Mouse (Mus musculus): Measurements from ENCODE around the gene Gm5622. TPM values are rescaled to one million over a fixed set of nuclear protein-coding genes. Genes with fewer than 3 reads are reported as not detected.
A peak's percentile ranks its signal among the peaks of the same experiment; 100 is the strongest.
"Not testable (repeated sequence)": the region's sequence is repeated elsewhere in the genome, so short reads cannot be mapped to it uniquely, and the experiment has no call there.

The Gm5622 gene
- total RNA-seq (2014; fragmentation: Nextera tagmentation) (3.8 and 6.8 TPM in 2 replicates), total RNA-seq (2017) (5.0 and 5.2 TPM in 2 replicates), polyA plus RNA-seq (2012) (0.06 and 0.29 TPM in 2 replicates)

DNA sequence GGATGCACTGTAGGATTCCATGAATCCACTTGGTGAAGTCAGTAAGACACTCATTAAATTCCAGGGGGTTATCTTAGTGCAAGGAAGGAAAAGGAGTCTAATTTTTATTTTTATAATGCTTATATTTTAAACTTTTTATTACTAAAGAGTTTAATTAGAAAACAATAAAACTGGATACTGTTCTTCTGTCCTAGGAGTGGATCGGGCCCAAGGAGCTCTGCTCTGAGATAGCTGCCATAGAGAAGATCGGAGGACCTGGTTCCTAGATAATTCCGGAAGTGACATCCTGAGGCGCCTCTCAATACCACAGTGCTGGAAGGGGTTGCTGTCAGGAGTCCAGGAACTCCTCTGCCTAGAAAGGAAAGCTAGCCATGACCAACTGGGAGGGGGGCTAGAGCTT, at the start of gene Gm5622:
Gene Gm5622 (plus strand): TSS at position 301 of the 400 bp plus-strand sequence.
- Histone ChIP-seq H3K27me3 (ENCODE audit: insufficient read depth, low read length) (no peaks in the 10 kb centered on the region), H3K9me3 (replicated peaks) (no peaks in the 10 kb centered on the region), H3K36me3 (replicated peaks) (no peaks in the 10 kb centered on the region), H3K4me1 (ENCODE audit: insufficient read depth, low read depth, low read length) (no peaks in the 10 kb centered on the region), H3K4me3 (ENCODE audit: low read depth, low read length) (peak within 1 kb of the TSS; percentile 61)
- TF ChIP-seq TAL1 (conservative IDR thresholded peaks at IDR 0.05; ENCODE audit: low read depth, low read length) (no peak), CTCF (IDR thresholded peaks at IDR 0.05; ENCODE audit: low read depth, low read length) (no peak), GATA2 (IDR thresholded peaks at IDR 0.05; ENCODE audit: borderline replicate concordance, low read depth, low read length) (no peak), GATA1 (IDR thresholded peaks at IDR 0.05; ENCODE audit: borderline replicate concordance, low read length) (no peak), POLR2AphosphoS5 (IDR thresholded peaks at IDR 0.05; ENCODE audit: insufficient replicate concordance, low read depth, low read length) (no peak)
- DNase-seq (ENCODE audit: low spot score), result no peak
- no peak for ATAC-seq (ENCODE audit: extremely low read depth, insufficient number of reproducible peaks, low FRiP score, poor library complexity, severe bottlenecking)

DNA sequence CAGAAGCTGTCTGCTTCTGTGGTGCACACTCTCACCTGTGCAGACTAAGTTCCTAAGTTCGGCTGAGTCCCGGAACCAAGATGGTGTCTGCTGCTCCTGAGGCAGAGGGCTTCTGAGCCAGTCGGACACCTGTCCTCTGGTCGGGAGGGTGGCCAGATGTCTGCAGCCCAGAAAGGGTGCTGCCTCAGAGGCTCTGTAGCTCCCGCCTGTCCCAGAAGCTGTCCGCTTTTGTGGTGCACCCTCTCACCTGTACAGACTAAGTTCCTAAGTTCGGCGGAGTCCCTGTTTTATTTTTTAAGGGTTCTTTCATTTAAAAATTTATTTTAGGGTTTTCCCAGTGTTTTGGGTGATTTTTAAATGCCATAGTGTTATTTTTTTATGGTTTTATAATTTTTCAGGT, 45.2 kb upstream of the Gm5622 start:
- DNase-seq (ENCODE audit: low spot score) (no peak), ATAC-seq (ENCODE audit: extremely low read depth, insufficient number of reproducible peaks, low FRiP score, poor library complexity, severe bottlenecking) (no peak)
- Histone ChIP-seq H3K4me3 (ENCODE audit: low read depth, low read length) (no peak overlapping the region), H3K9me3 (replicated peaks) (no peaks in the 10 kb centered on the region), H3K4me1 (ENCODE audit: insufficient read depth, low read depth, low read length) (no peaks in the 10 kb centered on the region), H3K36me3 (replicated peaks) (no peaks in the 10 kb centered on the region), H3K27me3 (ENCODE audit: insufficient read depth, low read length) (no peaks in the 10 kb centered on the region)
- TF ChIP-seq GATA2 (IDR thresholded peaks at IDR 0.05; ENCODE audit: borderline replicate concordance, low read depth, low read length) (no peak), TAL1 (conservative IDR thresholded peaks at IDR 0.05; ENCODE audit: low read depth, low read length) (no peak), POLR2AphosphoS5 (IDR thresholded peaks at IDR 0.05; ENCODE audit: insufficient replicate concordance, low read depth, low read length) (no peak), GATA1 (IDR thresholded peaks at IDR 0.05; ENCODE audit: borderline replicate concordance, low read length) (no peak), CTCF (IDR thresholded peaks at IDR 0.05; ENCODE audit: low read depth, low read length) (no peak)

DNA sequence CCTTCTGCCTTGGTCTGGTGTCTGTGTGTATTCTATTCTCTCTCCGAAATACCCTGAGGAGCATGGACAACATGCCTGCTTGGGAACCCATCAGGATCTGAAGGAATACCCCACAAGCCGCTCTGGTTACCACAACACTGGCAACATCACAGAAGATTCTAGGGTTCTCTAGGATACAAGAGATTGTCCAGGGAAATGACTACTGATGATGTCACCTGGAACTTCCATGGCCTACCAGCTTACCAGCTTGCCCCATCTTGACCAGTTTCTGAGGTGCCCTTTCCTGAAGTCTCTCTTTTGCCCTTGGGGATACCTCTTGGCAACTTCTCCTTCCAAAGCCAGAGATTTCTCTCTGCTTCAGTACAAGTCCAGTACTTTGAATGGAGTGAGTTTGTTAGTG, 21.4 kb downstream of the Gm5622 start, which contains the start of gene Gm17175:
Gene Gm17175 (minus strand): TSS at position 101 of the 400 bp plus-strand sequence.
- ATAC-seq (ENCODE audit: extremely low read depth, insufficient number of reproducible peaks, low FRiP score, poor library complexity, severe bottlenecking); DNase-seq (ENCODE audit: low spot score); H3K36me3 ChIP-seq (replicated peaks); H3K4me1 ChIP-seq (ENCODE audit: insufficient read depth, low read depth, low read length); H3K27me3 ChIP-seq (ENCODE audit: insufficient read depth, low read length); H3K4me3 ChIP-seq (ENCODE audit: low read depth, low read length); H3K9me3 ChIP-seq (replicated peaks): not testable (repeated sequence)

GRCm38 (mm10) chr14:51592039-51592438, 39.4 kb downstream of the Gm5622 start, which contains the start of gene Gm17174:
Gm17174 (minus strand) TSS chr14:51592139.
- not testable (repeated sequence) for H3K4me1 ChIP-seq (ENCODE audit: insufficient read depth, low read depth, low read length); ATAC-seq (ENCODE audit: extremely low read depth, insufficient number of reproducible peaks, low FRiP score, poor library complexity, severe bottlenecking); H3K9me3 ChIP-seq (replicated peaks); H3K27me3 ChIP-seq (ENCODE audit: insufficient read depth, low read length); H3K36me3 ChIP-seq (replicated peaks); DNase-seq (ENCODE audit: low spot score); H3K4me3 ChIP-seq (ENCODE audit: low read depth, low read length)

DNA sequence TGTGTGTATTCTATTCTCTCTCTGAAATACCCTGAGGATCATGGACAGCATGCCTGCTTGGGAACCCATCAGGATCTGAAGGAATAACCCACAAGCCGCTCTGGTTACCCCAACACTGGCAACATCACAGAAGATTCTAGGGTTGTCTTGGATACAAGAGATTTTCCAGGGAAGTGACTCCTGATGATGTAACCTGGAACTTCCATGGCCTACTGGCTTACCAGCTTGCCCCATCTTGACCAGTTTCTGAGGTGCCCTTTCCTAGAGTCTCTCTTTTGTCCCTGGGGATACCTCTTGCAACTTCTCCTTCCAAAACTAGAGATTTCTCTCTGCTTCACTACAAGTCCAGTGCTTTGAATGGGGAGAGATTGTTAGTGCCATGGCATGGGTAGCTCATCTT, 58.6 kb downstream of the Gm5622 start, which contains the start of gene Gm17078:
Gene Gm17078 (minus strand): TSS at position 101 of the 400 bp plus-strand sequence.
- Histone ChIP-seq H3K4me1 (ENCODE audit: insufficient read depth, low read depth, low read length) (no peaks in the 10 kb centered on the region), H3K27me3 (ENCODE audit: insufficient read depth, low read length) (no peaks in the 10 kb centered on the region), H3K36me3 (replicated peaks) (no peaks in the 10 kb centered on the region), H3K9me3 (replicated peaks) (no peaks in the 10 kb centered on the region), H3K4me3 (ENCODE audit: low read depth, low read length) (no peak within 1 kb of the TSS)
- no peak for TF ChIP-seq GATA2 (IDR thresholded peaks at IDR 0.05; ENCODE audit: borderline replicate concordance, low read depth, low read length)
- TF ChIP-seq POLR2AphosphoS5 (IDR thresholded peaks at IDR 0.05; ENCODE audit: insufficient replicate concordance, low read depth, low read length), result no peak
- no peak for TF ChIP-seq GATA1 (IDR thresholded peaks at IDR 0.05; ENCODE audit: borderline replicate concordance, low read length)
- no peak for TF ChIP-seq CTCF (IDR thresholded peaks at IDR 0.05; ENCODE audit: low read depth, low read length)
- TF ChIP-seq TAL1 (conservative IDR thresholded peaks at IDR 0.05; ENCODE audit: low read depth, low read length), result no peak
- DNase-seq (ENCODE audit: low spot score), result no peak
- ATAC-seq (ENCODE audit: extremely low read depth, insufficient number of reproducible peaks, low FRiP score, poor library complexity, severe bottlenecking), result no peak

DNA sequence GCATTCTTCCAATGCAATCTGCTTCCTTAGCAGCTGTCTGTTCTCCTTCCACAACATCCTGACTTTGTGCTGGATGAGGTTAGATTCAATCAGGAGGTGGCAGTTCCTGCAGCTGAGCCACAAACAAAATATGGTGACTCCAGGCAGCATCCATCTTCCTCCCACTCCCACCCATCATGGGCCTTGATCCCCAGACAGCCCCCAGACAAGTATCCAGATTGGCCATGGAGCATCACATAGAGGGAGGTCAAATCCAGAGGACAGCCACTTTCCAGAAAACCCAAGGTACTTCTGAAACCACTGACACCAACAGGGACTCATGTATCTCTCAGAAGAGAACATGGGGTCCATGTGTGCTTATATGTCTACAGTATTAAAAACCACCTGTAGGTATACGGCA, 79.8 kb downstream of the Gm5622 start:
- not testable (repeated sequence) for H3K9me3 ChIP-seq (replicated peaks); H3K4me1 ChIP-seq (ENCODE audit: insufficient read depth, low read depth, low read length); H3K36me3 ChIP-seq (replicated peaks); H3K4me3 ChIP-seq (ENCODE audit: low read depth, low read length); H3K27me3 ChIP-seq (ENCODE audit: insufficient read depth, low read length); DNase-seq (ENCODE audit: low spot score); ATAC-seq (ENCODE audit: extremely low read depth, insufficient number of reproducible peaks, low FRiP score, poor library complexity, severe bottlenecking)

GRCm38 (mm10) chr14:51635566-51635965, 83.0 kb downstream of the Gm5622 start, which contains the start of gene Gm4181:
Gm4181 (minus strand) TSS chr14:51635666.
- H3K4me1 ChIP-seq (ENCODE audit: insufficient read depth, low read depth, low read length); H3K9me3 ChIP-seq (replicated peaks); H3K4me3 ChIP-seq (ENCODE audit: low read depth, low read length); ATAC-seq (ENCODE audit: extremely low read depth, insufficient number of reproducible peaks, low FRiP score, poor library complexity, severe bottlenecking); H3K27me3 ChIP-seq (ENCODE audit: insufficient read depth, low read length); H3K36me3 ChIP-seq (replicated peaks); DNase-seq (ENCODE audit: low spot score): not testable (repeated sequence)
